Mouse (Mus musculus) spleen, postnatal 14 days (tissue): ENCODE results near the gene Hist1h3g.

Experiments used
- DNase-seq, 2 experiments: peaks; one replicate each; pipeline ENCODE4 v3.0.0; 2021 to 2022; ENCODE audit warnings: low spot score in 2 of 2

The Hist1h3g gene

GRCm38 (mm10) chr13:23515281-23515680 lies 19.9 kb upstream of the Hist1h3g start:
- DNase-seq, result no peak

- no peak for DNase-seq
Measured at GRCm38 (mm10) chr13:23515826-23516620, 19.2 kb upstream of the Hist1h3g start.

GRCm38 (mm10) chr13:23516822-23517602 lies 18.2 kb upstream of the Hist1h3g start:
- peak; percentile 60 to 69 for DNase-seq

- DNase-seq, result peak; percentile 89 to 91
Measured at GRCm38 (mm10) chr13:23517603-23518294, 17.5 kb upstream of the Hist1h3g start.

GRCm38 (mm10) chr13:23518295-23518603 lies 17.0 kb upstream of the Hist1h3g start:
- no peak for DNase-seq

GRCm38 (mm10) chr13:23518885-23519284 lies 16.3 kb upstream of the Hist1h3g start:
- DNase-seq, result peak; percentile 66 to 79

- DNase-seq, result peak; percentile 60 to 75
Measured at GRCm38 (mm10) chr13:23519416-23519815, 15.8 kb upstream of the Hist1h3g start.

- peak; percentile 72 to 78 for DNase-seq
Measured at GRCm38 (mm10) chr13:23521703-23522102, 13.5 kb upstream of the Hist1h3g start.

GRCm38 (mm10) chr13:23523976-23524375 lies 11.2 kb upstream of the Hist1h3g start:
- no peak for DNase-seq

GRCm38 (mm10) chr13:23524654-23525053 lies 10.6 kb upstream of the Hist1h3g start:
- peak; percentile 55 to 72 for DNase-seq

GRCm38 (mm10) chr13:23525901-23526300 lies 9.3 kb upstream of the Hist1h3g start:
- DNase-seq, result no peak

GRCm38 (mm10) chr13:23526312-23526711 lies 8.9 kb upstream of the Hist1h3g start:
- DNase-seq, result peak; percentile 85 to 89

- no peak for DNase-seq
Measured at GRCm38 (mm10) chr13:23529005-23529404, 6.2 kb upstream of the Hist1h3g start.

- no peak for DNase-seq
Measured at GRCm38 (mm10) chr13:23529480-23530165, 5.6 kb upstream of the Hist1h3g start.

GRCm38 (mm10) chr13:23530181-23530900 lies 4.9 kb upstream of the Hist1h3g start:
- DNase-seq, result peak; percentile 58 to 62

- peak; percentile 93 to 95 for DNase-seq
Measured at GRCm38 (mm10) chr13:23530901-23531875, 4.0 kb upstream of the Hist1h3g start, which contains the start of gene Hist1h4h. Gene Hist1h4h (plus strand): TSS chr13:23531050.

GRCm38 (mm10) chr13:23532262-23533075 lies 2.8 kb upstream of the Hist1h3g start:
- DNase-seq, result no peak

- peak; percentile 56 to 68 for DNase-seq
Measured at GRCm38 (mm10) chr13:23533560-23534367, 1.5 kb upstream of the Hist1h3g start, which contains the start of gene Hist1h2af. Gene Hist1h2af (plus strand): TSS chr13:23533906.
